Mouse (Mus musculus) right cerebral cortex, adult 18-20 months (tissue): ENCODE data around the gene Fignl1.

Experiments
- DNase-seq: peaks from one replicate; pipeline ENCODE4 v3.0.0; 2022; ENCODE audit warnings: mixed read lengths

Gene Fignl1

GRCm38 (mm10) chr11:11763211-11763666 is 45.5 kb downstream of the Fignl1 start:
- DNase-seq, result no peak

- no peak for DNase-seq
Measured at GRCm38 (mm10) chr11:11758883-11759282, 49.9 kb downstream of the Fignl1 start.

GRCm38 (mm10) chr11:11758121-11758520 is 50.6 kb downstream of the Fignl1 start:
- no peak for DNase-seq

GRCm38 (mm10) chr11:11752859-11753258 is 55.9 kb downstream of the Fignl1 start:
- DNase-seq, result no peak

- DNase-seq, result no peak
Measured at GRCm38 (mm10) chr11:11751091-11751490, 57.7 kb downstream of the Fignl1 start.

GRCm38 (mm10) chr11:11744222-11744621 is 64.5 kb downstream of the Fignl1 start:
- no peak for DNase-seq

GRCm38 (mm10) chr11:11742626-11743025 is 66.1 kb downstream of the Fignl1 start:
- DNase-seq, result no peak

- DNase-seq, result no peak
Measured at GRCm38 (mm10) chr11:11741574-11741973, 67.2 kb downstream of the Fignl1 start.

- DNase-seq, result no peak
Measured at GRCm38 (mm10) chr11:11740603-11741002, 68.2 kb downstream of the Fignl1 start.

- DNase-seq, result no peak
Measured at GRCm38 (mm10) chr11:11739054-11739453, 69.7 kb downstream of the Fignl1 start.

GRCm38 (mm10) chr11:11737562-11737961 is 71.2 kb downstream of the Fignl1 start:
- no peak for DNase-seq
